Comparison of ENCODE assay signal across 7 mouse cellular contexts in the genomic region with DNA sequence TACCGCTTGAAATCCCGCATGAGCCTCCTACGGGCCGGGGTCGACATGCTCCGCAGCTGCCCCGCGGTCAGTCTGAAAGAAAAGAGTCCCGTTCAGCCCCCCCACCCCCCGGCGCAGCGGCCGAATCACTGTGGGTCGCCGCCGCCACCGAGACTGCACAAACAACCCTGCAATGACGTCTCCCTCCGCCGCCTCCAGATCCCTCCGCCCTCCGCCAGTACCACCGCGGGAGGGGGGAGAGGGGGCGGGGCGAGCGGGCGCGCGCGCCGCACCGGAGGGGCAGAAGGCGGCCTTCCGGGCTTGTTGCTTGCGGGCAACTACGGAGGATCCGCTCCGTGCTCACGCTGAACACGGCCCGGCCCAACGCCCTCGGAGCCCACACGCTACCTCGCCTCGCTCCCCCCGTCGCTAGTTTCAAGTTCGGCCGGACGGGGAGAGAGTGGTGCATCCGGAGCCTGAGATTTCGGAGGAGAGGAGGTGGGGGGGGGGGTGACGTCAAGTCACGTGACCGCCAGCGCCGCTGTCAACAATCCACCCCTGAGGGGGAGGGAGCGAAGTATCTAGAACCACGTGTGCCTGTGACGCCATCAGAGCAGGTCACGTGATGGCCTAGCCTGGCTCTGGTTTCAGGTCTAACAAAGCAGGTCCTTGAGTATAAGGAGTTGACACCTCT. TPM values are rescaled to one million over a fixed set of nuclear protein-coding genes. Genes with fewer than 3 reads are reported as not detected.
DNase-seq lines count a peak whose midpoint lies in the region; ATAC-seq lines count a peak whose summit lies in the region.

Ube2b (minus strand) TSS at position 473 of the 673 bp plus-strand sequence.

- H3K27ac ChIP-seq in embryonic facial prominence, embryonic 11.5 days (replicated peaks; ENCODE audit: low read depth, low read length): peak within 1 kb of the TSS; percentile 92
- H3K27ac ChIP-seq in limb, embryonic 10.5 days: peak within 1 kb of the TSS; percentile 99
- peak within 1 kb of the TSS; percentile 95 for H3K27ac ChIP-seq in midbrain, embryonic 13.5 days

- under 1% methylated on average over 55 of the region's 63 CpGs for WGBS in embryonic facial prominence, embryonic 11.5 days
- WGBS in limb, embryonic 10.5 days: under 1% methylated on average over 63 of the region's 63 CpGs
- under 1% methylated on average over 49 of the region's 63 CpGs for WGBS in midbrain, embryonic 13.5 days

- no peaks in the 10 kb centered on the region for H3K27me3 ChIP-seq in embryonic facial prominence, embryonic 11.5 days (ENCODE audit: control insufficient read depth, insufficient read depth, low read length)
- no peaks in the 10 kb centered on the region for H3K27me3 ChIP-seq in limb, embryonic 10.5 days (ENCODE audit: low read depth, poor library complexity, severe bottlenecking)
- H3K27me3 ChIP-seq in midbrain, embryonic 13.5 days: no peaks in the 10 kb centered on the region

- ATAC-seq in embryonic facial prominence, embryonic 11.5 days (replicated peaks; ENCODE audit: insufficient number of reproducible peaks, low FRiP score, low TSS enrichment, low read depth): peak; percentile 63
- peak; percentile 64 for ATAC-seq in granulocyte monocyte progenitor cell, adult 5-6 weeks (replicated peaks; ENCODE audit: poor library complexity, severe bottlenecking)
- peak; percentile 78 for ATAC-seq in midbrain, embryonic 13.5 days

- DNase-seq in adrenal gland, postnatal 14 days: peak; percentile 97
- peak; percentile 99 for DNase-seq in embryonic facial prominence, embryonic 11.5 days (ENCODE audit: low spot score)
- peak; percentile 98 for DNase-seq in kidney, adult 11 months
- DNase-seq in limb, embryonic 10.5 days (ENCODE audit: low spot score): peak; percentile 98
- DNase-seq in spleen, adult 12 weeks (ENCODE audit: low spot score): peak; percentile 83

- no peaks in the 10 kb centered on the region for H3K4me1 ChIP-seq in embryonic facial prominence, embryonic 11.5 days (ENCODE audit: control insufficient read depth, insufficient read depth, low read length)
- peaks cover 37% of the 10 kb centered on the region for H3K4me1 ChIP-seq in limb, embryonic 10.5 days
- H3K4me1 ChIP-seq in midbrain, embryonic 13.5 days (replicated peaks): peaks cover 52% of the 10 kb centered on the region

- peaks cover 3% of the 10 kb centered on the region; the same call in 1 of the 2 replicates for H3K36me3 ChIP-seq in embryonic facial prominence, embryonic 11.5 days (replicated peaks; ENCODE audit: control insufficient read depth, insufficient read depth, low read depth, low read length)
- H3K36me3 ChIP-seq in limb, embryonic 10.5 days: peaks cover 27% of the 10 kb centered on the region
- H3K36me3 ChIP-seq in midbrain, embryonic 13.5 days: peaks cover 23% of the 10 kb centered on the region

- H3K4me3 ChIP-seq in embryonic facial prominence, embryonic 11.5 days (ENCODE audit: low read depth, low read length): peak within 1 kb of the TSS; percentile 95
- H3K4me3 ChIP-seq in limb, embryonic 10.5 days: peak within 1 kb of the TSS; percentile 79
- H3K4me3 ChIP-seq in midbrain, embryonic 13.5 days (replicated peaks): peak within 1 kb of the TSS; percentile 100

- peak within 1 kb of the TSS; percentile 73 for H3K4me2 ChIP-seq in embryonic facial prominence, embryonic 11.5 days (ENCODE audit: low read depth, low read length)
- H3K4me2 ChIP-seq in midbrain, embryonic 13.5 days (replicated peaks): peak within 1 kb of the TSS; percentile 86

- H3K9ac ChIP-seq in embryonic facial prominence, embryonic 11.5 days (replicated peaks; ENCODE audit: low read length): peak within 1 kb of the TSS; percentile 96
- H3K9ac ChIP-seq in midbrain, embryonic 13.5 days (replicated peaks): peak within 1 kb of the TSS; percentile 99

- no peaks in the 10 kb centered on the region for H3K9me3 ChIP-seq in embryonic facial prominence, embryonic 11.5 days (replicated peaks; ENCODE audit: control insufficient read depth, low read length)
- H3K9me3 ChIP-seq in limb, embryonic 10.5 days (replicated peaks): no peaks in the 10 kb centered on the region
- H3K9me3 ChIP-seq in midbrain, embryonic 13.5 days: no peaks in the 10 kb centered on the region

RNA-seq across cellular contexts. Expression of gene Ube2b, which starts in this region (rescaled TPM):
- total RNA-seq in adrenal gland, postnatal 14 days (2021): 152 and 153 TPM in 2 replicates
- 178 and 192 TPM in 2 replicates for polyA plus RNA-seq in embryonic facial prominence, embryonic 11.5 days (2014; fragmentation: Nextera tagmentation; extraction: Ambion mirVana)
- total RNA-seq in granulocyte monocyte progenitor cell, adult 5-6 weeks (2014; fragmentation: Nextera tagmentation): 72.9 and 101 TPM in 2 replicates
- total RNA-seq in granulocyte monocyte progenitor cell, adult 5-6 weeks (2017): 74.2 and 93.1 TPM in 2 replicates
- polyA plus RNA-seq in limb, embryonic 10.5 days (2016; fragmentation: Nextera tagmentation; extraction: Ambion mirVana): 213 and 227 TPM in 2 replicates
- 272 and 284 TPM in 2 replicates for polyA plus RNA-seq in midbrain, embryonic 13.5 days (2015; fragmentation: Nextera tagmentation; extraction: Ambion mirVana)

Comparison
In these comparisons a context has a peak if more than half of its experiments do, and no peak if none do; other contexts are left out.
1. Peak in every context shown above with its lines: DNase-seq, ATAC-seq, H3K4me3 ChIP-seq and H3K27ac ChIP-seq.